Mouse (Mus musculus) gastrocnemius, postnatal 4 days (tissue): ENCODE measurements around the gene Tmem170. TPM values are rescaled to one million over a fixed set of nuclear protein-coding genes. Genes with fewer than 3 reads are reported as not detected.
A peak's percentile ranks its signal among the peaks of the same experiment; 100 is the strongest.
"Not testable (repeated sequence)": the region's sequence is repeated elsewhere in the genome, so short reads cannot be mapped to it uniquely, and the experiment has no call there.

Experiments
- DNase-seq, 2 experiments: peaks; one replicate each; pipeline ENCODE4 v3.0.0; 2021 to 2022; ENCODE audit warnings: low spot score in 2 of 2, mixed read lengths in 2 of 2
- total RNA-seq, 2 experiments: library from RNA; stranded (reverse); gene quantifications; 2 replicates each; pipeline ENCODE4 v1.2.3; 2021

Gene Tmem170
- total RNA-seq, 2 experiments from 2014 or later, result 2.0 to 2.9 TPM

- no peak for DNase-seq
These were observed 1.2 kb upstream of the Tmem170 start for GRCm38 (mm10) chr8:111877711-111878110.

GRCm38 (mm10) chr8:111875758-111876157 is 792 bp downstream of the Tmem170 start:
- DNase-seq, result no peak

- DNase-seq, result no peak
These were observed 5.3 kb downstream of the Tmem170 start for GRCm38 (mm10) chr8:111871278-111871677.

GRCm38 (mm10) chr8:111870379-111870778 is 6.2 kb downstream of the Tmem170 start:
- no peak for DNase-seq

GRCm38 (mm10) chr8:111868664-111869063 is 7.9 kb downstream of the Tmem170 start:
- no peak for DNase-seq

- no peak for DNase-seq
These were observed 10.7 kb downstream of the Tmem170 start for GRCm38 (mm10) chr8:111865857-111866256.

- DNase-seq, result no peak
These were observed 11.3 kb downstream of the Tmem170 start for GRCm38 (mm10) chr8:111865130-111865852.

- DNase-seq, result no peak
These were observed 11.9 kb downstream of the Tmem170 start for GRCm38 (mm10) chr8:111864648-111865047.

GRCm38 (mm10) chr8:111863280-111863679 is 13.3 kb downstream of the Tmem170 start:
- DNase-seq, result no peak

- DNase-seq, result no peak
These were observed 20.6 kb downstream of the Tmem170 start for GRCm38 (mm10) chr8:111855977-111856376.

- peak; percentile 83 to 96 for DNase-seq
These were observed 22.6 kb downstream of the Tmem170 start, which contains the start of gene Cfdp1 for GRCm38 (mm10) chr8:111853861-111854501. TSS of gene Cfdp1 (minus strand) at chr8:111854291.

- DNase-seq, result not testable (repeated sequence)
These were observed 23.3 kb downstream of the Tmem170 start for GRCm38 (mm10) chr8:111853219-111853618.

GRCm38 (mm10) chr8:111846746-111847145 is 29.8 kb downstream of the Tmem170 start:
- DNase-seq, result no peak

GRCm38 (mm10) chr8:111835540-111835939 is 41.0 kb downstream of the Tmem170 start:
- no peak for DNase-seq

- DNase-seq, result no peak
These were observed 42.5 kb downstream of the Tmem170 start for GRCm38 (mm10) chr8:111834011-111834410.

- DNase-seq, result no peak
These were observed 43.6 kb downstream of the Tmem170 start for GRCm38 (mm10) chr8:111832983-111833382.

- DNase-seq, result no peak
These were observed 44.6 kb downstream of the Tmem170 start for GRCm38 (mm10) chr8:111831996-111832395.

- DNase-seq, result no peak
These were observed 48.0 kb downstream of the Tmem170 start for GRCm38 (mm10) chr8:111828595-111828994.

- DNase-seq, result no peak
These were observed 51.3 kb downstream of the Tmem170 start for GRCm38 (mm10) chr8:111825219-111825618.

GRCm38 (mm10) chr8:111824334-111824733 is 52.2 kb downstream of the Tmem170 start:
- no peak for DNase-seq

GRCm38 (mm10) chr8:111821199-111821598 is 55.4 kb downstream of the Tmem170 start:
- no peak for DNase-seq

GRCm38 (mm10) chr8:111820691-111821090 is 55.9 kb downstream of the Tmem170 start:
- no peak for DNase-seq

- no peak for DNase-seq
These were observed 56.5 kb downstream of the Tmem170 start for GRCm38 (mm10) chr8:111820018-111820417.
